Mouse (Mus musculus): ENCODE measurements at regions not wholly inside any gene's neighbourhood (a gene's known extent, or its start where the extent isn't known, plus 50 kb on each side); places are given as distances from the start of the nearest gene placed in this dataset.

DNA sequence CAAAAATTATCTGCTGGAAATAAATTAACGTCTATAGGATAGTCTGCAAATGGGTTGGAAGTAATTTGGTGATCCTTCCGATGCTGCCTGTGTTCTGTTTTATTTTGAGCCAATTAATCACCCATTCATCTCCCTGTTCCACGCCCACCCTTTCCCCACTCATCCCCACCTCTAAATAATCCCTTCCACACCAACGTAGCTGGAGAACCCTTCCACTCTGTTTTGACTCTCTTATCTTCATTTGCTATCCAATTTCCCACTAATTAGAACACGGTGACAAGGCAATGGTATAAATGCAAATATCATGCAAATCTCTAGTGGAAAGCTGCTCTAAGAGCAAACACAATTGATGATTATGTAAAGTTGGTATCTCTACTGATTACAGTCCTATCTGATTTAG, 399.3 kb upstream of the Tenm3 start:
- CTCF ChIA-PET: no interaction called here

DNA sequence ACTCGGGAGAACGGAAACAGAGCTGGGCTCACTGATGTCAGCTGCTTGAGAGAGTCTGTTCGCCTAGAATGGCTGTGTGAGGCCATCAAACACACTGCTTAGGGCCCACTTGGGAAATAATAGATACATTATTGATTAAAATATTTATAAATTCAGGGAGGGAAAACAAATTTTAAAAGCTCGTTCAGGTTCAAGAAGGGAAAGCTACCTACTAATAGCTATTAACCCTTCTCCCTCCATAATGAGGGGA, 393.0 kb upstream of the Tenm3 start:
- CTCF ChIA-PET: no interaction called here

DNA sequence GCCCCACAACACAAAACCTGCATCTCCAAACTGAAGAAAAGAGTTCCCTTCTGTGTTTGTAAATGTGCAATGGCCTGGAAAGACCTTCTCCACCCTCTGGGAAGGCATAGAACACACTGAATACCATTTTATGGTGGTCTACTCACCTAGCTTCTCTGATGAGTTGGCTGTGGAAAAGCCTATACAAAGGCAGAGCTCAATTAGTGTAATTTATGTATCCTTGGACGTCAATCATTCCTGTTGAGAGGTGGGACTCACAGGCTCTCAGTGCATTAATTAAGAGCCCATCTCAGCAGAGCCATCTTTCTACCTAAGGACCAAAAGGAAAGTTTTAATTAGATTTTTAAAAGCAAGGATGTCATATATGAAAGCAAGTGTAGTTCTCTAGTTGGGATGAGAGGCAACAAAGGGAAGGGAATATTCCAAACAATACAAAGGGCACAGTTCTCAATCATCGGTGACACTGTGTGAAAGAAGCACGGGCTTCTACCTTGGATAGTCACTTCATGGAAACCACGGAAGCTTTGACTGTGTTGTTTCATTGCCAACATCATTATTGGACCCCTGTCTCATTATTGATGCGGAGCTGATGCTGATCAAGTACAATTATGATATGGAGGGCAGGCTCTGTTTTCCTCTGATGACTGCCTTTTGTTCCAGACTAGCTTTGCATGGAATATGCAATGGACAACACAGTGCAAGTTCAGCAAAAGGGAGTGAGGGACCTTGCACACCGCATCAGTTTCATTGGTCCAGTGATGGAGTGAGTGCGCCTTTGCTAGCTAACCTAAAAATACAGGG, 392.5 kb upstream of the Tenm3 start:
- CTCF ChIA-PET: no interaction called here

DNA sequence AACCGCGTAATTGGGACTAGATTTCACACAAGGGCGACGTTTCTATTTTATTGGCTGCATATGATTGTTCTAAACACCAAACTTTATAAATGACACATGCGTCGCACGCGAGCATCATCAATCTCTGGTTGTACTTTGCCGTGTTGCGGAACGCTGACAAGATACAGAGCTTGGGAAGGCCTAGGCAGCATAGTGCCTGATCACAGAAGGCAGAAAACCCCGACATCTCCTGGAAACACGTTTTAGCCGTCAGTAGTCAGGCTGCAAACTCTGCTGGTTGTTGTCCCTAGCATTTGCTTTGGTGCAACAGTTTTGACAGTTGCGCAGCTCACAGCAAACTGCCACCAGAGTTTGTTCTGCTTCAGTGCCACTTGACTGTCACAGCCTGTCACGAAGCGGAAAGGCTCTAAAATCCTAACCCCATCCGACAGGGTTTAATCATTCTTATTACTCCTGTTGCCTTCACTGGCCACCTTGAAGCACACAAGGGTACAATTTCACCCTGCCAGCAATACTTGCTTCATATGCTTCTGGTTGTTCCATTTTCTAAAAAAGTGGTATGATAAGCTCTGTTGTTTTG, 380.2 kb upstream of the Tenm3 start:
- CTCF ChIA-PET: no interaction called here

DNA sequence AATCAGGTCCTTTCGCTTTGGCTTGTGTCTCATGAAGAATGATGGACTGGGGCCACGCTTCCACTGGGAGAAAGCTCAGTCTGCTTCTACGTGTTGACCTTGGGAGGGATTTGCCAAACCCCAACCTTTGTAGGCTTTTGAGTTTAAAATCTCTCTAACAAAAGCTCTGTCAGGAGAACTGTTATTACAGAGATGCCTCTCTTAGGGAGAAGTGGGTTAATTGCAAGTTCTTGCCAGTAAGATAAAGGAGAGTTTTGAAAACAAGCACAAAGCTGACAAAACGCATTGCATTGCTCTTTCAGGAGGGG, 351.5 kb upstream of the Tenm3 start:
- CTCF ChIA-PET: no interaction called here

DNA sequence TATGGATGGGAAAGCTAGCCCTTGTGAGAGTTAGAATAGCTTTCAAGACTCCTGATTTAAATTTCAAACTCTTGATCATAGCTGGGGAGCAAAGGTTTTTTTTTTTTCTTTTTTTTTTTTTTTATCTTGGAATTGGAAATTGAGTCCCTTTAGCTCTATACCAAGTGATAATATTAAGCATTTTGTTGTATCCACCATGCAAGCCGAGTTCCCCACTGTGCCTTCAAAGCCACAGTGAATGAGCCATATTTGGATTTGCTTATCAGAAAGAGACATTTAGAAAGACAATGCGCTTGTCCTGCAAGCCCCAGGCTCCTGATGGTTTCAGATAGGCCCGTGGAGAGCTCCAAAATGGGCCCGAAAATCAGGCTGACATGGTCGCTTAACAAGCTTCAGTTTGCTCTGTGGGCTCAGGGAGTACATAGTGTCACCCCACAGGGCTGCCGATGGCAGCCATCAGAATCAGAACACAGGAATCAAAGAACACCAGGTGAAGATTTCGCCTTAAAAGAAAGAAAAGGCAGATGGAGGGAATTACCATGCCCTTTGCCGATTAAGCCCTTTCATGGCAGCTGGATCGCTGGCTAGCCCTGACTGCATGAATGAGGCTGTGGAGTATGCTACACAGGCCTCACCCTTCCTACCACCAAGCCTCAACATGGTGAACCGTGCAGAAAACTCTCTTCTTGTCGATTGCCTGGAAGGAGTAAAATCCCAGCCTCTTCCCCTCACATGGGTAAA, 351.0 kb upstream of the Tenm3 start:
- CTCF ChIA-PET: no interaction called here

DNA sequence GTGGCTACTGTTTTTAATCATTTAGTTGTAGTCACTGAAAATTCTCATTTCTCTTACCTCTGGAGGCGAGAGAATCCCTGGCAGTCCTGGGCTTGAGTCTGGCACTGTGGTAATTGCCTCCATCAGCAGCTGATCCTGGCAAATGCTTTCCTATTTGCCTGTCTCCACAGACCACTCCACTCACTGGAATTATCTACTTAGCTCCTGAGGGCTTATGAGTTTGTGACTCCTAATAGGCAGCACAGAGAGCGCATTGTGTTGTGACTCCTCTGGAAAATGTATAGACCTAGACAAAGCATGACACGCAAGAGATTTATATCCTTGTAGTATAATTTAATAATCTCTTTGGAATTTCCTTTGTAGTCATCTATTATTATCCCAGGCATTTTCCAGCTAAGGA, 343.1 kb upstream of the Tenm3 start:
- CTCF ChIA-PET: no interaction called here

DNA sequence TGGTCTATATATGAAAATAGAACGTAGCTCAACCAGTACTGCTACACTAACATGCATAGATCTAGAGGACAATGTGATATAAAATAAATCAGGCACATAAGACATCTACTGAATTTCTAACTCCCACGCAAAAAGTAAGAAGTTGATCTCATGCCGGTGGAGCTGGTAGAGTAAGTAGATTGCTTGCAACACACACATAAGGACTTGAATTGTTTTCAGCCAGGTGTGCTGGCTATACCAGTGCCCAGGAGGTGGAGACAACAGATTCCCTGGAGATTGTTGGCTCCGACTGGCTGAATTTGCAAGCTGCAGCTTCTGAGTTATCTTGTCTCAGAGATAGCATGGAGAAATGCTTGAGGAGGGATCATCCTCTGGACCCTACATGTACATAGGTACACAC, 331.6 kb upstream of the Tenm3 start:
- CTCF ChIA-PET: no interaction called here

DNA sequence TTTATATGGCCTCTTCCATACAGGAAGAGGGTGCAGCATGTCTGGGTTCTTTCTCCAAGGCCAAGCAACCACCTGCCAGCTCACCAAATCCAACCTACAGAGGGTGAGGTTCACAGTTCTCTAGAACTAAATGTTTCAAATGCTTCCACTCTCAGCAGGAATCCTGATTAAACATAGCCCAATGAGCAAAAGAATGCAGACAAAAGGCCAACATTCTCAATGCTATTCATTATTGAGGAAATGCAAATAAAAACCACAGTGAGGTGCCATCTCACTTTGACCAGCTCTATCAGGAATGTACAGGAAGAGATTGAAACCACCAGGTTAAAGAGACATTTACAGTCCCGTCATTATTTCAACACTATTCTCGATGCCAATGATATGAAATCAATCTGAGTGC, 331.2 kb upstream of the Tenm3 start:
- CTCF ChIA-PET: no interaction called here

DNA sequence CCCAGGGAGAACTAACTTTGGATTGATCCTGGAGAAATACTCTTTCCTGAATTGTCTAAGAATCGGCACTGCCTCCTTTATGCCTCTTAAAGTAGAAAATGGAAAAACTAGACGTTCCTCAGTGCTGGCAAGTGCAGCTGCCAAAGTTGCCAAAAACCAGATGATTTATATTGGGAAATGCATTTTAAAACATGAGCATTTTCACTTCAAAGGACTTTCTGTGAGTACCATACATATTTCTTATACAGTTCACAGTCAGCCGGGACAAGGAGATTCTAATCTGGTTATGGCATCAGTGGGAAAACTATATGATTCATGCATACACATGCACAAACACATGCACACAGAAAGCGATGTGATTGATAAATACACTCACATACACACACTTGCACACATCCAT, 315.6 kb upstream of the Tenm3 start:
- CTCF ChIA-PET: interaction anchor here (0.7 kb wide), 1 partner anchor 849 kb away, joined by 13 read pairs; no protein-coding TSS in a partner anchor

DNA sequence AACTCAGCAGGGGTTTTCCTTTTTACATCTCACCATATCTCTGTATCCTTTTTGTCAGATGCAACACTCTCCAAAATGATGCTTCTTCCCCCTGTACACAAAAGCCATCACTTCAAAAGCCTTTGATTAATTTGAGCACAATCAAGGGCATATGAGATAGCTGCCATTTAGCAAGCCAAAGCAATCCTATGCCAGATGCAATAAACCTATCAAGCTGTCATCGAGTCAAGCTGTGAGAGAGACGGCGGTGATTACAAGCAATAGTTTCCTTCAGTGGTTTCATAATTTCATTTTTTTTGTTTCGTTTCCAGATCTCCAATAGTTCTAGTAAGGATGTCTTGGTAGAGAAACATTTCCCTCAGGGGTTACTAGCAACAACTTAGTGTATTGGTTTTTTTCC, 314.4 kb upstream of the Tenm3 start:
- CTCF ChIA-PET: no interaction called here

DNA sequence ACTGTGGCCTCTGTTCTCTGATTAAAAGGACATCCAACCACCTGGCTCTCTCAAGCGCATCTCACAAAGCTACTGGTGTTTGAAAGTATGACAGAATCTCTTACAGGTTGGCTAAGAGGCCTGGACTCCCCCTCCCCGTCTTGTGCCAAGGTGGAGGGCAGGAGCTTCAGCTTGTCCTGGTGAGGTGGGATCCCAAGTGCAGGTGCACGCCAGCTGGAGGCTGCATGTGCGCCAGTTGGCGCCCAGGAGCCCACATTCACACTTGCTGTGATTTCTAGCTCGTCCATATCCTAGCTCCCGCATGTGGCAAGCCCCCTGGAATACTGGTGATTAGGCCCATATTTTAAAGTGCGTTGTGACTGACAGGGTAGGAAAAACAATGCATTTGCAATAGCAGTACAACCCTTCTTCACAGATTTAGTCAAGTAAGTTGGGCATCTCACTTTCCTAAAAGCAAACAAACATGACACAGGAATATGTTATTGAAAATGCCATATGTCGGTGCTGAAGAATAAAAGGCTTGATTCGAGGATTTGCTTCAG, 292.8 kb upstream of the Tenm3 start:
- CTCF ChIA-PET: interaction anchor here (0.6 kb wide), 1 partner anchor 10 kb away, joined by 3 read pairs; no protein-coding TSS in a partner anchor

DNA sequence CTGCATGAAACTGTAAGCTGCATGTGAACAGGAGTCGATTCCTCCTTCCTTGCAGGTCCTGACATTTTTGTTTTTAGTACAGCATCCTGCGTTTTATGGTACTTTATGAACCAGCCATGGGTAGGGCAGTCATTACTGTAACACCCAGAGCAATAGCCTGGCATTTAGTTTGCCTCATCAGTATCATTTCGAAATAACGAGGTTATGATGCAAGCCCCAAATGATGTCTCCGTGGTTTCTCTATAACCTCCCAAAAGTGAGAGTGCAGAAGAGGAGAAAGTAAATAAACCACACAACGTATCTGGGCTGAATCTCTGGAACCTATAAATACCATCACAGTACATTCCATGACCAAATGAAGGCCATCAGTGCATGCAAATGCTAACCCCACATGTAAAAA, 265.3 kb upstream of the Tenm3 start:
- CTCF ChIA-PET: no interaction called here

DNA sequence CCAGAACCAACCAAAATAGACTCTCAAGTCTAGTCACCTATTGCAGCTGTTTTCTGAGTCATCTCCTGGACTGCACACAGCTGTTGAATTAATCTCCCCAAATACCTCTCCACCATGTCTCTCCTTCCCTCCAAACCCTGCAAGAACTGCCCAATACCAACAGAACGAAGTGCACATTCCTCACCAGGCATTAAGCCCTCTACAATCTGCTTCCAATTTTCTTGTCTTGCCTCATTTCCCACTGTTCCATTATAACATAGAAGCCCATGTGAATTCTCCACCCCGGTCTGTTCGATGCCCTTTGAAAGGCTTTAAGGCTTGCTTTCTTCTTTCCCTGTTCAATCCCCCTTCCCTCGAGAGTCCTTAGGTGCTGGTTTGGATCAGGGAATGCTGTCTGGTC, 264.9 kb upstream of the Tenm3 start:
- CTCF ChIA-PET: no interaction called here

DNA sequence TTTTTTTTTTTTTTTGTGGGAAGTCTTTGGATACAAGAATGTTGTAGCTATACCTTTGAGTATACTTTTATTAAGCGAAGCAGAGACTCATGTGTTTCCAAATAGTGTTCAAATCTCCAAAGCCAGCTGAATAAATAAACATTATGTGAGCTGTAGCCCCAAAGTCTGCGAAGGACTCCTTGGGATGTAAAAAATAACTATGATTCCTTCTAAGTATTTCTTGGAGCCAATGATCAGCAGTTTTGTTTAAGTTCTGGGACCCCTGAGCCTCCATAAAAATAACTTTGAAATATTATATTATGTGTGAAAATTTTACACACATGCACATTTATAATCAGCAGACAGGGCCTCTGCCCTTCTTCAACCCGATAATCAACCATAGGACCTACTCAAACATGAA, 262.8 kb upstream of the Tenm3 start:
- CTCF ChIA-PET: no interaction called here

DNA sequence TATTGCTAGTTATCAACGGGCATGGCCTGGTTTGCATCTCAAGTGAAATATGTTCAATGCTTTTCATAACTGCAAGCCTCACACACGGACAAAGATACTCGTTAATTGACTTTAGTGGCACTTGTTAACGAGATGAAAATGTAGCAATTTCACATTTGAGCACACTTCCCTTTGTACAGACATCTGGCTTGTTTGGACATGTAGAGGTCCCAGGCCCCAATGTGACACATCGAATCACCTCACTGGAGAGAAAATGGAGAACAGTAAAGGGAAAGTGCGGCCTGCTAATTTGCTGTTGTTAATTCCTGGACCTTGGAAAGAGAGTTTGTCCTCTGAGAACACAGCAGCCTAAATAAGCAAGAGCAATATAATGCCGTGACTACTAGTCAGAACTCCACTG, 257.4 kb upstream of the Tenm3 start:
- CTCF ChIA-PET: no interaction called here

DNA sequence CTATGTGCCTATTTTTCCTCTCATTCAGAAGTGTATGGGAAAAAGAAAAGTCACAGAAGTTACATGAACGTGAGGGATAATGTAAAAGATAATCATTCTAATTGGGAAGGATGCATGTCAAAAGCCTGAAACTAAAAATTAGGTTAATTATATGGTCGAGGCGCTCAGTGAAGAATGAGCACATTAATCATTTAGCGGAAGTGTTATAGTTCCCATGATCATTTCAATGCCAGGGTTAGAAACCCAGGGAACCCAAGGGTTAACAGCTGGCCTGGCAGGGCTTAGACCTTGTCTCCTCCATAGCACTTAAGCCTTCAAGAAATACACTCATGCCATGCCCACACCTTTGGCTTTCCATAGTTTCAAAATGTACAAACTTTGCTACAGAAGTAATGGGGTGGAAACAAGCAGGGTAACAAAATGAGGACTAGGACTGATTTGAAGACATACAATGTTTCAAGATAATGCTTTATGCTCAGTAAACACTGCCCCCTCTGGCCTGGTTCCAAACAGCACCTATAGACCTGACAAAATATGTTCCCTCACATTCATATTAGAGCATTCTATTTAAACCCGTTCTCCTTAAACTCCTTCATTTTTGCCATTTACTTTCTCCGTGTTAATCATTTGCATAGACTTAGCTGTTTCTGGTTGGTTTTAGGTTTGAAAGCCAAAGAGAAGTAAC, 240.6 kb upstream of the Tenm3 start:
- CTCF ChIA-PET: no interaction called here

DNA sequence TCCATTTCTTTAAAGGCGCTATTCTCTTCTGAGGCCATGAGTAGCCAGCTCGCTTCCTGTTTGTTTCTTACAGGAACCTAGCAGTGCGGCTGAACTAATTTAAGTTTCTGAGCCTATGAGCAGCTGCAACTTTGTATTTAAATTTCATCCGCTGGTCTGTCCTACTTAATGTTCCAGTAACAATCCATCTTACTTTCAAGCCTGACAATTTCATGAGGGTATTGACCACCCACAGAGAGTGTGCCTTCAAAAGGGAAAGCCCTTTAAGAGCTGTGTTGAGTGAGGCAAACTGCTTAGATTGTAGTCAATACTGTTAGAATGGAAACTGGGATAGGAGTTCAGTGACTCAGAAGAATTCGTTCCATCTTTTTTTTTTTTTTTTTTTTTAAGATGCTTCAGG, 225.7 kb upstream of the Tenm3 start:
- CTCF ChIA-PET: no interaction called here

DNA sequence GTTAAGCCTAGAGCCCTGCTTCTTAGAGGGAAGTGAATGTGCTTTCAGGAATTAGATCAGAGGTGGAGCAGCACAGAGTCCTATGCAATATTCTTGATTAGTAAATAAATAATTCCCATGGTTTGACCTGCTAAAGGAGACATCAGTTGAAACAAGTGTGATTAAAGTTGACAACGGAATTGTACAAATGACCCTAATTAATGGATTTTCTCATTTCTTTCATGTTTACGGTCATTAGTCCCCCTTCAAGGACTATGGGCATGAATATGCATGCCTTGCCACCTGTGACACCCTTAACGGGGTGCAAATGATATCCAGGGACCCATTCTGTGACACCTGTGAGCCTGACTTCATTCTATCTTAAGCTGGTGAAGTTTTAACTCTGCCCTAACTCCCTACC, 219.5 kb upstream of the Tenm3 start:
- CTCF ChIA-PET: no interaction called here

DNA sequence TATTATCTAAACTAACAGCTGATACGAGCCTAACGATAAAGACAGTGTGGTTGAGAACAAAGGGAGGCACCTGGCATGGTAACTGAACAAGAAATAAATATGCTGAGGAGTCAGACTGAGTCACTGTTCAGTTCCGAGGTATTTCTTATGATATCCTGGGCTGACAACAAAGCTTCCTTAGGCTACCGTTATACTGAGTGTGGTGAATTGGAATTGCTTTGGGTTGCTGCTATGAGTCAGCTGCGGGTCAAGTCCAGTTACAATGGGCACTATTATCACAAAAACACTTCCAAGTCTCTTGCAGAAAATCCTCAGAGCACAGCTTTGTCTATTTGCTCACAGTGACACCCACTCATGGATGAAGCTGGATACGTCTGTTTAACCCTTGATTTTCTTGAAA, 199.5 kb upstream of the Tenm3 start:
- CTCF ChIA-PET: no interaction called here

DNA sequence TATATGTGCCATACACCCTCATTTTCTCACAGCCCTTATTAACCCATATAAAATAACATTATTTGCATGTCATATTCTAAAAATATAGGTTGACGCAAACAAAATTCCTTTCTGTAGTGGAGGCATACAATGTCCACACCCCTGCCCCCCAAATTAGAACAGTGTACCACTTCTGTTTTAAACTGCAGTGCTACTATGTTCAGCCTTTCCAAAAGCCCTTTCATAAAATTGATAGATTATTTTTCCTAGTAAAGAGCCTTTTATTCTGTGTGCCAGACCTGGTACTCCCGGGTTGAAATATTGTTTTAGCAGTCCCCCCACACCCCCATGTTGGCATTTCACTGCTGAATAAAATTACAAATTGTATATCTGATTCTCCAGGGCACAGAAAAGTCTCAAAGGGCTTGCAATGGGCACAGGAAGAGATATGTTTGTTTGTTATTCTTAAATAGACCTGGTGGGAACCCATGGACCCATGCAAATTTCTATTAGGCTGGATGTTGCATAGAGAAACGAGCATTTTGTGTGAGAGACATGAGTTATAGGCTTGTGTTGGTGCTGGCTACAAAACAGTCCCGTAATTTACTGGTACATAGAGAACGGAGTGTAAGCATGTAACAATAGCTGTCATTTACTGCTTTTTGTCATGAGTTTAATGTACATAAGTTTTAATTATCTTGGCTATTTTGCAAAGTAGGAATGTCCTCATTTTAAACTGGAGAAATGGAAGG, 192.4 kb upstream of the Tenm3 start:
- CTCF ChIA-PET: no interaction called here

DNA sequence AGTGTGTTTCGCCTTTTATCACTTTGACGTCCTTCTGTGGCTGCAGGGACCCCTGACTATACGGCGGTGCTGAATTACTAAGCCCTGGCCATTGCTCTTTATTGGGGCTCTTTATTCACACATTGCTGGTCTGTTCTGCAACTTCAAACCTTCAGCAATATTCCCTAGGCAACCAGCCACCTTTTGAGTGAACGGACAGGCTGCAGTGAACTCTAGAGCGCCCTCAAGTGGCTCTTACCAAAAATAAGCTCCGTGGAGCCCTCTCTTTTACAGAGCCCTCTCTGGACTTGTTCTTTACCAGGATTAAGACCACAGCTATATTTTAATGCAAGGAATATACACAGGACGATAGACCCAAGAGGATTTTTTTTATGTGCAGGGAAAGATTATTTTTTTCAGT, 191.8 kb upstream of the Tenm3 start:
- CTCF ChIA-PET: no interaction called here

All from spleen, embryonic (tissue).